Mouse (Mus musculus) bone marrow macrophage, adult 2 months (primary cell): ENCODE measurements around the gene Pcyt1a. TPM values are rescaled to one million over a fixed set of nuclear protein-coding genes. Genes with fewer than 3 reads are reported as not detected.

Experiments used
- H3K27ac ChIP-seq: 2 replicates; pipeline ENCODE4 v1.5.1; 2012; ENCODE audit warnings: low read depth, low read length; ENCODE audit not compliant: insufficient read depth
- H3K4me1 ChIP-seq: 2 replicates; pipeline ENCODE4 v1.6.1; 2012; ENCODE audit warnings: low read length; ENCODE audit not compliant: control insufficient read depth, insufficient read depth
- H3K4me3 ChIP-seq: 2 replicates; pipeline ENCODE4 v1.5.1; 2012; ENCODE audit warnings: mild to moderate bottlenecking, low read length, moderate library complexity; ENCODE audit not compliant: insufficient read depth
- CTCF ChIP-seq: IDR thresholded peaks from 2 replicates; pipeline ENCODE4 v1.5.1; 2012; ENCODE audit warnings: low read depth, mild to moderate bottlenecking, low read length, moderate library complexity
- POLR2A ChIP-seq: IDR thresholded peaks from 2 replicates; pipeline ENCODE4 v1.6.1; 2012; ENCODE audit warnings: mild to moderate bottlenecking, low read depth, low read length, borderline replicate concordance
- polyA plus RNA-seq: library from polyadenylated mRNA; stranded (reverse); fragments of >200 nt; gene quantifications from 2 replicates; pipeline ENCODE4 v1.2.4, GENCODE M21; 2012; ENCODE audit not compliant: missing spikeins, insufficient read depth, insufficient read length

The Pcyt1a gene
- polyA plus RNA-seq, 1 experiment: 100 TPM

DNA sequence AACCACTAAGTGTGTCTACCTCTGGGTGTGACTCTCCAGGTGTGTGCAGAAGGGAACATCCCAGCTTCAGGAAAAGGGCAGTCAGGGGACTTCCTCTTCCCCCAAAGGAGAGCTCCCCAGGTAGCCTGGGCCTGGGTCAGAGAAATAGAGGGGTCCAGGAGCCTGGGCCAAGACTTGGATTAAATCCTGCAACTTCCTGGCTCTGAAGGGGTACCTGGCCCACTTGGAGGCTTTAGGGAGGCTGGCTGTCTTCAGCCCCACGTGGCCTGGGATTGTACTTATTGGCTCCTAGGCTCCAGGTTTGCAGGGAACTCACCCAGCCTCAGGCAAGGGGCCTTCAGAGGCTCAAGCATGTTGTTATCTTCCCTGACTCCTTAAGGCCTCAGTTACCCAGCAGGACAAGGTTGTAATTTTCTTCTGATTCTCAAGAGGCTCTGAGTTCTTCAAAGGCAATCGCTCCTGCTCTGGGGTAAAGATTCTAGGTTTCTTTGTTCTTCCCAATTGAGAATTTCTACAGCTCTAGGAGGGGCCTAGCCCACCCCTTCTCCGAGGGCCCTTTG lies 77.9 kb downstream of the Pcyt1a start:
- TF ChIP-seq POLR2A (no peak), CTCF (no peak)
- no peak overlapping the region for H3K27ac ChIP-seq
- H3K4me1 ChIP-seq: no peaks in the 10 kb centered on the region
- no peak overlapping the region for H3K4me3 ChIP-seq

DNA sequence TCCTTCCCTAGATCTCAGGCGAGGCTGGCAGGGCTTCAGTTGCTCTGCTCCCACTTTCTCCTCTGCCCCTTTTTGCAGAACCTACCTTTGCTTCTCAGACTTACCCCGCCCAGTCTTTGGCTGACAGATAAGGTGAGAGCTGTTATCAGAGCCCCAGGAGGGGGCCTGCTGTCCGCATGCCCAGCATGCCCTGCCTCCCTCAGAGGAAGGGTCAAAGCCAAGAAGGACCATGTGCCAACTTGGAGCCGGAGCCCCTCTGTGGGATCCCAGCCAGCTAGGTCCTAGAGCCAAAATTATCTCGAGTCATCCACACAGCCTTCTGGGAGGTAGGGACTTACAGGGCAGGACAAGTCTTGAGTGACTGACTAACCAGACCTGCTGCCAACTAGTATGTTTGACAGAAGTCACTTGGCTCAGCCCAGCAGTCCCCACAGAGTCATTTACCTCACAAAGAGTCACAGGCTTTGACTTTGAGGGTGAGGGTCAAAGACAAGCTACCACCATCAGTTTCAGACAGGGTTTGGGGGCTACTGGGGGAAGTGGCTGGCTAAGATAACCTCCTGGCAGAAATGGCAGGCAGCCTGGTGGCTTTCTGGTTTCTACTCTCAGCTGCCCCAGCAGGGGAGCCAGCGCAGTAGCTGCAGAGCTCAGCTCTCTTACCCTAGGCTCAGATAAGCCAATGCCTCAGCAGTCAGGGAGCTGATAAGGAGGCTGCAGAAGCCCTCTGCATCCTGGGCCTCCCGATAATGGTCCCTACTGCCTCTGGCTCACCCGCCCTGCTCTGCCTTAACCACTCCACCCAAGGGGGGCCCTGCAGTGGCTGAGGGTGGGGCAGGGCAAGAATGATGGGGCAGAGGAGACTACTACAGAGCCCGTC lies 78.6 kb downstream of the Pcyt1a start:
- Histone ChIP-seq H3K4me3 (no peak overlapping the region), H3K27ac (no peak overlapping the region), H3K4me1 (no peaks in the 10 kb centered on the region)
- TF ChIP-seq POLR2A: no peak
- no peak for TF ChIP-seq CTCF

DNA sequence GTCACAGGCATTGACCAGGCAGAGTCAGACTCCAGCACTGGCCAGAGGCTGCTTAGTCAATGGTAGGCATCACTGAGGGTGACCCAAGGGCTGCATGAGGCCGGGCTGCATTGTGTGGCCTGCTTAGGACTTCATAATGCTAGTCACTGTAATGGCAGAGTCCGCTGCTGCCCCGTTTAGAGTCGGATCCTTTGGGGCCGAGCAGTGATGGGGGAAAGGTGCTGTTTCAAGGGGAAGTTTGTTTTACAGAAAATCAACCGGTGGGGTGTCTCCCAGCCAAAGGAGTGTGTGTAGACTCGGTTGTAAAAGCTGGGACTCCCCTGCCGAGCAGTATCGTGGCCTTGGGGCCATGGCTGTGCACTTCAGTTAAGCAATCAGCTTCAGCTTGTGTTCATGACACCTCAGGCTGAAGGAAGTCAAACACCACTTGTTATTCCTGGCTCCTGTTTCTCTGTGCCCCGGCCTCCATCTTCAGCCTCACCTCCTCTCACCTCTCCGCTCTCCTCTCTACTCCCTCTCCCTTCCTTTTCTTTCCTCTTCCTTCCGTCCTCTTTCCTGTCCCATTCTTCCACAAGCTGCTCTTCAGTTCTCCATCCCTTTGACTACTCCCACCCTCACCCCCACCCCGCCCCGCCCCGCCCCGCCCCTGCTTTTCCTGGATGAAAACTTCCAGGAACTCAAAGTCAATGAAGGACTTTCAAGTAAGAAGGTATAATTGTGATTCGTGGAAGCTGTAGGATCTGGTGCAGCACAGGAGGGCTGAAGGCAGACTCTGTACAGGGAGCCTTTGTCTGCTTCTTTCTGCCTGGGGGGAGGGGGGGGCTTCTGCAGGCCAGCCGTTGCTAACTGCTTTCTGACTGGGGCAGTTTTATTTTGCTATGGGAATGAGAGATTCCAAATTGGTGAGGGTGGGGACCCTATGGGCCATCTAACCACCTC lies 79.9 kb downstream of the Pcyt1a start:
- no peak overlapping the region for H3K4me3 ChIP-seq
- H3K4me1 ChIP-seq: no peaks in the 10 kb centered on the region
- H3K27ac ChIP-seq: no peak overlapping the region
- TF ChIP-seq CTCF: no peak
- TF ChIP-seq POLR2A: no peak

DNA sequence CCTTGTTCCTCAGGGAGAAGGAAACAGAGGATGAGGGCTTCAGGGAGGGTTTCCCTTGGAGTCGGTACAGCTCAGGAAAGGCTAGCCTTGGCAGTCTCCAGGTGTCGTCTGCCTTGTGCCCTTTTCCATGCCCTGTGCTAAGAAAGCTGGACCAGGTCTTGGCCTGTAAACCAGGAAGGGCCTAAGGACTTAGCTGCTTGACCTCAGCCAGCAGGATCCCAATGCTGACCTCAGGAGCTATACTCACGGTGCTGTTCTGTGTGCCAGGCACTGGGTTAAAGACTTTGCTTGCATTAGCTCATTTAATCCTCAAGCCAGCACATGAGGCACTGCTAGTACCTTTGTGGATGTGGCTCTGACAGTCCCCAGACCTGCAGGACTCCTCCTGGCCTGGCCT lies 80.6 kb downstream of the Pcyt1a start:
- H3K27ac ChIP-seq: no peak overlapping the region
- no peaks in the 10 kb centered on the region for H3K4me1 ChIP-seq
- no peak overlapping the region for H3K4me3 ChIP-seq
- TF ChIP-seq CTCF (no peak), POLR2A (no peak)

DNA sequence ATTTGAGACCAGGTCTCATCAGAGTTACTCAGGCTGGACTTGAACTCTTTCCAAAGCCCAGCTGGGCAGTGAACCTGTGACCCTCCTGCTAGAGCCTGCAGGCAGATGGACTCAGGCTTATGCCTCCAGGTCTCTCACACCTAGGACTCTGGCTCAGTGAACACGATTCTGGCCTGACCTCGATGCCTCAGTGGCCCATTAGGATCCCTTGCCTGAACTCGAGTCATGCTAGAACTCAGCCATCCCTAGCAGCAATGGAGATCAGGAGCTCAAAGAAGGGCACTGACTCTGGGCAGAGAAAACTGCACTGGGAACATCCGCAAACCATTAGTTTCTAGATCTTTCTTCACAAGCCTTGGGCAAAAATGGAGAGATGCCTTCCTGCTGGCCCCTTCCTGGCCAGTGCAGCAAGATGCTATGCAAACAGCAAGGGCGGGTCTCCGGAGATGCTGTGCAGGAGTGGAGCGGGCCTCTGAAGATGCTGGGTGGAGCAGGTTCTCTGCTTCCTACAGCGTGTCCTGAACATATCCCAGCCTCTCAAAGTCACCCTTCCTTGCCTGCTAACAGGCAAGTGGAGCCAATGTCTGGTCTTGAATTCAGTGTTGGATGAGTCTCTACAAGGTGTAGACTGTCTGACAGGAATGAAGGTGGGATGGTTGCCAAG lies 81.2 kb downstream of the Pcyt1a start:
- TF ChIP-seq CTCF (no peak), POLR2A (no peak)
- H3K4me3 ChIP-seq: no peak overlapping the region
- no peaks in the 10 kb centered on the region for H3K4me1 ChIP-seq
- no peak overlapping the region for H3K27ac ChIP-seq

DNA sequence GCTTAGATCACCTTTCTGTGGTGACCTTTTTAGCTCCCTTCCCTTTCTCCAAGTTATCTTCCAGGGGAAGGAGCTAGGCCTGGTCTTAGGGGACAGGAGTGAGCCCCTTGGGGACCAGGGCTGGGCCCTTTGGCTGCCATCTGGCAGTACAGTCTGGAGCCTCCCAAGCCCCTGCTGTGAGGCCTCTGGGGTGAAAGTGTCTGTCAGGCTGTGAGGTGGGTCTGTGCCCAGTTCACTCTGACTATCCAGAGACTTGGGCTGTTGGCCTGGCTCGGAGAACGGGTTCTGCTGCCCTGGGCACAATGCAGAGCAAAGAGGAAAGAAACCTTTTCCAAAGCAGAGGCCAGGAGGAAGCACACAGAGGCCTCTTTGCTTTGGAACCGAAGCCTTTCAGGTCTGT lies 82.2 kb downstream of the Pcyt1a start:
- H3K4me1 ChIP-seq: no peaks in the 10 kb centered on the region
- H3K27ac ChIP-seq: no peak overlapping the region
- H3K4me3 ChIP-seq: no peak overlapping the region
- no peak for TF ChIP-seq CTCF
- TF ChIP-seq POLR2A: no peak

DNA sequence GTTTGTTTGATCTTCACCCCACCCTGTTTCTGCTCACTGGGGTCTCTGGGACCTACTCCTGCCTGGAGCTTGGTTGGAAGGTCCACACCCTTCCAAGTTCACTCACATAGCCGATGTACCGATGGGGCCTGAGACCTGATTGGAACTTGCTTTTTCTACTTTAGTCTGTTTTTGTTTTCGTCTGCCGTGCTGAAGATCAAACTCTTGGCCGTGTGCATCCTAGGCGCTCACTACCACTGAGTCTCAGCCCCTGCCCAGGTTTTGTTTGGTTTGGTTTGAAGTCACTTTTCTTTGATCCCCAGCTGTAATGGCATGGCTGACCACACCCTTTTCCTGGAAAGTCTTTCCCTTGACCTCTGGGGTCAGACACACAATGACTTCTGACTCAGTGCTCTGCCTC lies 82.7 kb downstream of the Pcyt1a start:
- Histone ChIP-seq H3K4me3 (no peak overlapping the region), H3K4me1 (no peaks in the 10 kb centered on the region), H3K27ac (no peak overlapping the region)
- TF ChIP-seq CTCF: no peak
- TF ChIP-seq POLR2A: no peak

DNA sequence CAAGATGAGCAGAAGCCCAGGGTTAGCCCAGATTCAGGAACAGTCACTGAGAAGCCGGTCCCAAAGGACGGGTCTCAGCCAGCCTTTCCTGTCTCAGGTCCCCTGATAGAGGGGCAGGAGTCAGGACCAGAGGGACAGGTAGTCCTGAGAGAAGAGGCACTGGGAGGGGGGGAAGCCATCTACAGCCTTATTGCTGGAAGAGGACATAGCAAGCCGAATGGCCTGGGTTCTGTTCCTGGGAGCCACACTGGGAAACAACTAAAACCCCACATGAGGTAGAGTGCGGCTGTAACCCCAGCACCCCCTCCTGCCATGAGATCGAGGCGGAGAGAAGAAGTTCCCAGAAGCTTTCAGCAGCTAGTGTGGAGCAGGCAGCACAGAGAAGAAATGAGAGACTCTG lies 83.2 kb downstream of the Pcyt1a start:
- no peak for TF ChIP-seq POLR2A
- no peak for TF ChIP-seq CTCF
- Histone ChIP-seq H3K4me1 (no peaks in the 10 kb centered on the region), H3K4me3 (no peak overlapping the region), H3K27ac (no peak overlapping the region)

DNA sequence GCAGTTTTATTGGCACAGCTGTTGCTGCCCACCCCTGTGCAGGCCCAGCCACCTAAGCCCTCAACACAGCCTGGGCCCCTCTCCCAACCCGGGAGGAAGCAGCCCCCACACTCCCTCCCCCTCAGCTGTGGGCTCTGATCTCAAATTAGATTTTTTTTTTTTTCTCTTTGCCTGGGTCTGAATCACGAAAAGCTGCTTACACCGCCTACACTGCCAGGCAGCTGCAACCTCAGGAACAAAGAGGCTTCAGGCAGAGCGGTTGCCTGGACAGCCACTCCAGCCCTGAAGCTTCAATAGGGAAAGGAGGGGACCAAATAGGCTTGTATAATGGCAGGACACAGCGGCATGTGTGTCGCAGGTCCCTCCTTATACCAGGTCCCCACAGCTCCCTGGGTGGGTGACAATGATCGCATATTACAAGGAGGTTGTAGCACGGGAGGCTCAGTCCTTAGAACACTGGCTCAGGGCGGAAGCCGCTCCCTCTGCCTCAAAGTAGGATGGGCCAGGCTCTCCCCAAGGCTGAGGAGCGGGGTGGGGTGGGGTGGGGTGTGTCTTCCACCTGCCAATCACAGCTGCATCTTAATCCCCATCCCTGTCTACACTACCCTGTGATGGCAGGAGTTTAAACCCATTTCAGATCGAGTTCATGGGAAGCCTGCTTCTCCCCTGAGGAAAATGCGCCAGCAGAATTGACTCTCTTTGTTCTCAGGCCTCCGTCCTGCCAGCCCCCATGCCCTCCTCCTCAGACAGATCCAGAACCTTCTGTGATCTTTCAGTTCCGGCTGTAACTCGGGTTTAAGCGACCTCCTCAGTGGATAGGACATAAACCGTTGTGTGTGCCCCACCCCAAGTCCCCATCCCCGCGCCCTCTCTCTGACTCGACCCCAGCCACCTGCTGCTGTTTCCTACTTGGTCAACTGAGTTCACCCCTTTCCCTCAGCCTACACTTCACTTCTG lies 85.6 kb downstream of the Pcyt1a start:
- no peak overlapping the region for H3K27ac ChIP-seq
- H3K4me1 ChIP-seq: peaks cover 4% of the 10 kb centered on the region
- H3K4me3 ChIP-seq: no peak overlapping the region
- TF ChIP-seq CTCF (no peak), POLR2A (no peak)
